Mouse (Mus musculus) bone marrow, adult 2 months (tissue): ENCODE data around the gene Xkr7. TPM values are rescaled to one million over a fixed set of nuclear protein-coding genes. Genes with fewer than 3 reads are reported as not detected.
A peak's percentile ranks its signal among the peaks of the same experiment; 100 is the strongest.

Experiments
- H3K27ac ChIP-seq: fragments of 200-500 bp; 2 replicates; pipeline ENCODE4 v1.5.1; 2012; ENCODE audit warnings: low read depth, mild to moderate bottlenecking, control low read depth, inconsistent platforms, low read length; ENCODE audit not compliant: control insufficient read depth, poor library complexity, insufficient read depth
- H3K4me1 ChIP-seq: fragments of 200-500 bp; 2 replicates; pipeline ENCODE4 v1.6.1; 2011; ENCODE audit warnings: low read length; ENCODE audit not compliant: control insufficient read depth, insufficient read depth
- H3K4me3 ChIP-seq: fragments of 200-500 bp; replicated peaks from 2 replicates; pipeline ENCODE3; 2011; ENCODE audit warnings: mild to moderate bottlenecking, low read depth, low read length, control low read depth; ENCODE audit not compliant: control insufficient read depth
- CTCF ChIP-seq: fragments of 200-500 bp; IDR thresholded peaks from 2 replicates; pipeline ENCODE4 v1.5.1; 2011; ENCODE audit warnings: low read length, control low read depth; ENCODE audit not compliant: control insufficient read depth, insufficient read depth
- POLR2A ChIP-seq: fragments of 200-500 bp; IDR thresholded peaks from 2 replicates; pipeline ENCODE4 v1.6.1; 2011; ENCODE audit warnings: low read depth, mild to moderate bottlenecking, control low read depth, low read length, borderline replicate concordance; ENCODE audit not compliant: control insufficient read depth
- WGBS: fragments of 180-500 bp; shearing (Covaris S2); methylation state at CpG from one replicate; pipeline ENCODE4 v1.1.7; 2018; 5-methylcytosine and 5-hydroxymethylcytosine counted together
- polyA plus RNA-seq: library from polyadenylated mRNA; stranded (reverse); fragments of >200 nt; gene quantifications from 2 replicates; pipeline ENCODE4 v1.2.4, GENCODE M21; 2011; ENCODE audit warnings: low replicate concordance; ENCODE audit not compliant: missing spikeins, insufficient read depth, insufficient read length

Gene Xkr7
- polyA plus RNA-seq, 1 experiment = not detected

- no peak for TF ChIP-seq POLR2A
- TF ChIP-seq CTCF = peak; percentile 64
- Histone ChIP-seq H3K4me3 (no peak overlapping the region), H3K4me1 (peaks cover 4% of the 10 kb centered on the region), H3K27ac (no peak overlapping the region)
- WGBS = 83% methylated on average over 23 of the region's 23 CpGs
Measured at GRCm38 (mm10) chr2:153070762-153071490, 39.3 kb downstream of the Xkr7 start.

GRCm38 (mm10) chr2:153071491-153072184 is 40.0 kb downstream of the Xkr7 start:
- WGBS = 94% methylated on average over 67 of the region's 67 CpGs
- H3K4me3 ChIP-seq = no peak overlapping the region

GRCm38 (mm10) chr2:153074651-153075050 is 43.0 kb downstream of the Xkr7 start:
- 87% methylated on average over 10 of the region's 10 CpGs for WGBS
- H3K27ac ChIP-seq = no peak overlapping the region
- no peak for TF ChIP-seq CTCF
- TF ChIP-seq POLR2A = no peak
- no peak overlapping the region for H3K4me3 ChIP-seq
- H3K4me1 ChIP-seq = peaks cover 4% of the 10 kb centered on the region

More at GRCm38 (mm10) chr2:153071491-153072184, 40.0 kb downstream of the Xkr7 start:
- Histone ChIP-seq H3K4me1 (peaks cover 7% of the 10 kb centered on the region), H3K27ac (no peak overlapping the region)
- TF ChIP-seq CTCF (no peak), POLR2A (no peak)

GRCm38 (mm10) chr2:153075961-153076360 is 44.3 kb downstream of the Xkr7 start:
- TF ChIP-seq CTCF (no peak), POLR2A (no peak)
- H3K4me3 ChIP-seq = no peak overlapping the region
- peaks cover 4% of the 10 kb centered on the region for H3K4me1 ChIP-seq
- peak overlapping the region; percentile 4 for H3K27ac ChIP-seq
- 31% methylated on average over 2 of the region's 2 CpGs for WGBS

- Histone ChIP-seq H3K27ac (no peak overlapping the region), H3K4me1 (peaks cover 12% of the 10 kb centered on the region), H3K4me3 (no peak overlapping the region)
- TF ChIP-seq POLR2A (no peak), CTCF (peak; percentile 82)
- WGBS = 64% methylated on average over 32 of the region's 32 CpGs
Measured at GRCm38 (mm10) chr2:153080841-153081523, 49.3 kb downstream of the Xkr7 start.

- WGBS = 70% methylated on average over 6 of the region's 6 CpGs
- TF ChIP-seq POLR2A (no peak), CTCF (no peak)
- H3K4me1 ChIP-seq = peaks cover 7% of the 10 kb centered on the region; the same call in 1 of the 2 replicates
- H3K4me3 ChIP-seq = no peak overlapping the region
- H3K27ac ChIP-seq = no peak overlapping the region
Measured at GRCm38 (mm10) chr2:153081866-153082265, 50.2 kb downstream of the Xkr7 start.

- TF ChIP-seq CTCF (no peak), POLR2A (no peak)
- Histone ChIP-seq H3K27ac (peak overlapping the region; percentile 93), H3K4me3 (no peak overlapping the region), H3K4me1 (peaks cover 7% of the 10 kb centered on the region; the same call in 1 of the 2 replicates)
- 78% methylated on average over 8 of the region's 8 CpGs for WGBS
Measured at GRCm38 (mm10) chr2:153083275-153083674, 51.6 kb downstream of the Xkr7 start.

GRCm38 (mm10) chr2:153083824-153084223 is 52.2 kb downstream of the Xkr7 start:
- Histone ChIP-seq H3K4me3 (no peak overlapping the region), H3K4me1 (peaks cover 7% of the 10 kb centered on the region; the same call in 1 of the 2 replicates), H3K27ac (peak overlapping the region; percentile 93)
- TF ChIP-seq POLR2A (no peak), CTCF (no peak)
- 47% methylated on average over 4 of the region's 4 CpGs for WGBS
